20 mouse cellular contexts compared by ENCODE assay signal in the genomic region with DNA sequence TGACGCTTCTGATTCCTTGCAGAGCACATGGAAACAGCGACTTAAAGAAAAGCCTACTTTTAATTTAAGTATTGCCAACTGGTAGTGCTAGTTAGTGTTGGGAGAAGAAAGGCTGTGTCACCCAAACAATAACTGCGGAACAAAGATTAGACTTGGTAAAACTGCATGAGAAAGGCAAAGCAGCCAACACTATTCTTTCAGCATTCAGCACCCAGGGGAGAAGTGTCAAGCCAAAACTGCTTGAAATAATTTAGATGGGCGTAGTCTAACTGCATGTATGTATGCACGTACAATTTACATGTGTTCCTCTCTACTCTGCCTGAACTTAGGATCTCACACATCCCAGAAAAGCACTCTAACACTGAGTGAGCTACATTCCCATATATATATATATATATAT. TPM values are rescaled to one million over a fixed set of nuclear protein-coding genes. Genes with fewer than 3 reads are reported as not detected.
"Had no signal": no experiment of that assay in that cellular context is flagged by ENCODE, and none has a peak within 500 bp of the region (broad histone marks: within the 10 kb centered on the region; RNA-seq: fewer than 3 reads in every experiment).

No protein-coding gene starts in this region.

- H3K4me3 ChIP-seq: liver, embryonic 15.5 days; midbrain, embryonic 12.5 days; myocyte; neural tube, embryonic 13.5 days; neural tube, embryonic 15.5 days had no signal

- H3K9ac ChIP-seq: liver, embryonic 15.5 days; lung, embryonic 14.5 days; midbrain, embryonic 12.5 days; neural tube, embryonic 13.5 days; neural tube, embryonic 15.5 days had no signal

- H3K9me3 ChIP-seq: liver, embryonic 15.5 days; midbrain, embryonic 12.5 days; neural tube, embryonic 13.5 days; neural tube, embryonic 15.5 days had no signal

- ATAC-seq: midbrain, embryonic 16.5 days had no signal

- DNase-seq: lung, adult 18-20 months; lung, embryonic 14.5 days; lung, postnatal 10 days; lung, postnatal 4 days; midbrain, embryonic 14.5 days; retina, postnatal 1 day; right cerebral cortex, adult 18-20 months; right cerebral cortex, postnatal 25 days; right cerebral cortex, postnatal 4 days; spleen, adult 18-20 months; thymus, adult 18-20 months; thymus, postnatal 14 days; thymus, postnatal 36 days had no signal

- H3K4me2 ChIP-seq: liver, embryonic 15.5 days; lung, embryonic 14.5 days; midbrain, embryonic 12.5 days; neural tube, embryonic 13.5 days; neural tube, embryonic 15.5 days had no signal

- H3K27ac ChIP-seq: liver, embryonic 15.5 days; midbrain, embryonic 12.5 days; neural tube, embryonic 13.5 days; neural tube, embryonic 15.5 days had no signal

- H3K36me3 ChIP-seq: liver, embryonic 15.5 days; midbrain, embryonic 12.5 days; neural tube, embryonic 13.5 days; neural tube, embryonic 15.5 days had no signal

RNA-seq across cellular contexts. Expression of a gene that starts 10.3 kb away (rescaled TPM):
- total RNA-seq: megakaryocyte-erythroid progenitor cell, adult 5-6 weeks had no signal

RNA-seq across cellular contexts. Expression of a gene that starts 35.1 kb away (rescaled TPM):
- total RNA-seq: megakaryocyte-erythroid progenitor cell, adult 5-6 weeks had no signal
